In the genomic region with DNA sequence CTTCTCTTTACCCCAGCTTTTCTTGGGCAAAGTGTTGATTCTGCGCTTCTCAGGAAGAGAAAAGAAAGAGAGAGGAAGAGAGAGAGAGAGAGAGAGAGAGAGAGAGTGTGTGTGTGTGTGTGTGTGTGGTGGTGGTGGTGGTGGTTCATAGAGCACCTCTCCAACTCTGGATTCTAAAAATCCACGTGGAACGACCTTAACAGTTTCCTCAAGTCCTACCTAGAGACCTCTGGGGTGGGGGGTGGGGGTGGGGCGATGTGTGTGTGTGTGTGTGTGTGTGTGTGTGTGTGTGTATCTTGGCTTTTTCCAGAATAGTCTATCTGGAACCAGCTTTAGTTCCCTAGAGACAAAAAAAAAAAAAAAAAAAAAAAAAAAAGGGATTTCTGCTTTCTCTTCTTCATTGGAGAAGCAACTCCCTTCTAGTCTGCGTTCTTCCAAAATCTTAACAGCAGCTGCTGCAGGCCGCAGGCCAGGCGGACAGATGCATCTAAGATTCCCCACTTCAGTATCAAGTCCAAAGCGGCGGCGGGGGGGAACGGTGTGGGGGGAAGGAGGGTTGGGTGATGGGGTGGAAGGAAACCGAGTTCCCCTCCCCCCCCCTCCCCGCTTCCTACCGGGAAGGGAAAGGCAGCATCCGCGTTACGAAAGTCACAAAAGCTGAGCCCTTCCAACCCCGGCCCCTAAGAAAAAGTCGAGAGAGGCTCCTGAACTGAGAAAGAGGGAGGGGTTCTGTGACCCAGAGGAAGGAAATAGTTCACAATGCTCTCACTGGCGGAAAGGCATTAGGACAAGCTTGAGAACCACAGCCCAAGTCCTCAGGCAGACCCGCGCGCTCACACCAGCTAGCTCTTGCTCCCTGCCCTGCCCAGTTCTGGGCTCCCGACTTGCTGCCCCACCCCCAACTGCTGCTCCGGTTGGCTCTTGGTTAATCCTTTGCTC, we compare ENCODE assay signal across 7 mouse cellular contexts. TPM values are rescaled to one million over a fixed set of nuclear protein-coding genes. Genes with fewer than 3 reads are reported as not detected.
DNase-seq lines count a peak whose midpoint lies in the region; ATAC-seq and TF ChIP-seq lines count a peak whose summit lies in the region.

No protein-coding gene starts in this region.

- no peaks in the 10 kb centered on the region for H3K9me3 ChIP-seq in hindbrain, postnatal 0 days (ENCODE audit: low read length)
- H3K9me3 ChIP-seq in liver, embryonic 11.5 days (ENCODE audit: control insufficient read depth, low read length) = no peaks in the 10 kb centered on the region
- H3K9me3 ChIP-seq in neural tube, embryonic 11.5 days (ENCODE audit: control insufficient read depth, low read length) = no peaks in the 10 kb centered on the region

- H3K36me3 ChIP-seq in hindbrain, postnatal 0 days (ENCODE audit: insufficient read depth, low read length) = 0 out of 2 replicates have a peak, but pooled peaks cover 3% of the 10 kb centered on the region
- H3K36me3 ChIP-seq in liver, embryonic 11.5 days (ENCODE audit: control insufficient read depth, insufficient read depth, low read length) = peaks cover 2% of the 10 kb centered on the region; the same call in 1 of the 2 replicates
- H3K36me3 ChIP-seq in neural tube, embryonic 11.5 days (ENCODE audit: control insufficient read depth, insufficient read depth, low read length) = no peaks in the 10 kb centered on the region

- H3K27ac ChIP-seq in hindbrain, postnatal 0 days = peak overlapping the region; percentile 83
- peak overlapping the region; percentile 74; the same call in 1 of the 2 replicates for H3K27ac ChIP-seq in liver, embryonic 11.5 days (ENCODE audit: low read depth, low read length)
- peak overlapping the region; percentile 39 for H3K27ac ChIP-seq in neural tube, embryonic 11.5 days (ENCODE audit: low read depth, low read length)

- no peak for TF ChIP-seq CTCF in hindbrain, postnatal 0 days (IDR thresholded peaks at IDR 0.05; ENCODE audit: low read depth)

- no peaks in the 10 kb centered on the region for H3K27me3 ChIP-seq in hindbrain, postnatal 0 days (ENCODE audit: insufficient read depth, low read length)
- peaks cover 21% of the 10 kb centered on the region for H3K27me3 ChIP-seq in liver, embryonic 11.5 days (replicated peaks; ENCODE audit: control insufficient read depth, insufficient read depth, low read length)
- H3K27me3 ChIP-seq in neural tube, embryonic 11.5 days (ENCODE audit: control insufficient read depth, insufficient read depth, low read length) = no peaks in the 10 kb centered on the region

- H3K4me1 ChIP-seq in hindbrain, postnatal 0 days (ENCODE audit: insufficient read depth, low read length) = 0 out of 2 replicates have a peak, but pooled peaks cover 8% of the 10 kb centered on the region
- no peaks in the 10 kb centered on the region for H3K4me1 ChIP-seq in liver, embryonic 11.5 days (replicated peaks; ENCODE audit: control insufficient read depth, insufficient read depth, low read length)
- H3K4me1 ChIP-seq in neural tube, embryonic 11.5 days (ENCODE audit: control insufficient read depth, insufficient read depth, low read length) = no peaks in the 10 kb centered on the region

- peak overlapping the region; percentile 100 for H3K4me2 ChIP-seq in hindbrain, postnatal 0 days (ENCODE audit: low read depth, low read length)
- H3K4me2 ChIP-seq in liver, embryonic 11.5 days = peak overlapping the region; percentile 78
- peak overlapping the region; percentile 97 for H3K4me2 ChIP-seq in neural tube, embryonic 11.5 days (ENCODE audit: low read depth)

- H3K9ac ChIP-seq in hindbrain, postnatal 0 days (replicated peaks; ENCODE audit: low read length) = peak overlapping the region; percentile 65; the same call in 1 of the 2 replicates
- peak overlapping the region; percentile 28; the same call in 1 of the 2 replicates for H3K9ac ChIP-seq in liver, embryonic 11.5 days (ENCODE audit: low read depth, low read length)
- H3K9ac ChIP-seq in neural tube, embryonic 11.5 days (ENCODE audit: low read length) = peak overlapping the region; percentile 81

- ATAC-seq in hindbrain, postnatal 0 days = 0 out of 2 replicates have a peak, but pooled peaks have one; percentile 21
- no peak; the same call in 1 of the 2 replicates for ATAC-seq in liver, embryonic 11.5 days (replicated peaks; ENCODE audit: low FRiP score)
- no peak for ATAC-seq in neural tube, embryonic 11.5 days (ENCODE audit: insufficient read depth, low FRiP score, low TSS enrichment)

- peak overlapping the region; percentile 76 for H3K4me3 ChIP-seq in hindbrain, postnatal 0 days (ENCODE audit: low read length)
- H3K4me3 ChIP-seq in liver, embryonic 11.5 days (ENCODE audit: low read depth, low read length) = peak overlapping the region; percentile 65
- H3K4me3 ChIP-seq in neural tube, embryonic 11.5 days (ENCODE audit: low read depth, low read length) = peak overlapping the region; percentile 67

- DNase-seq in adrenal gland, adult 18-20 months (ENCODE audit: low spot score in 2 of 2) = peak; percentile 50 to 62
- DNase-seq in cerebellum, postnatal 14 days = peak; percentile 46 to 60
- DNase-seq in gastrocnemius, postnatal 25 days = peak; percentile 86
- DNase-seq in hindbrain, postnatal 0 days (ENCODE audit: low spot score) = peak; percentile 62
- DNase-seq in liver, embryonic 11.5 days (ENCODE audit: low spot score) = peak; percentile 51
- peak; percentile 74 for DNase-seq in neural tube, embryonic 11.5 days (ENCODE audit: low spot score)
- DNase-seq in yolk sac, embryonic 10.5 days (ENCODE audit: low spot score) = peak; percentile 85

- 4% methylated on average over 22 of the region's 25 CpGs for WGBS in hindbrain, postnatal 0 days
- 2% methylated on average over 24 of the region's 25 CpGs for WGBS in liver, embryonic 11.5 days
- WGBS in neural tube, embryonic 11.5 days = 1% methylated on average over 24 of the region's 25 CpGs

RNA-seq across cellular contexts. Expression of a gene that starts 1.0 kb away (rescaled TPM):
- total RNA-seq in adrenal gland, adult 18-20 months (2021) = 10 to 100 TPM; 28.1 to 67.9 TPM
- 10 to 100 TPM; 25.1 to 25.2 TPM for total RNA-seq in gastrocnemius, postnatal 25 days (2021)
- total RNA-seq in hindbrain, postnatal 0 days (2014; rRNA removed) = 20.7 and 38.0 TPM in 2 replicates
- 9.8 and 10.3 TPM in 2 replicates for polyA plus RNA-seq in hindbrain, postnatal 0 days (2015; fragmentation: Nextera tagmentation; extraction: Ambion mirVana)
- polyA plus RNA-seq in liver, embryonic 11.5 days (2014; fragmentation: Nextera tagmentation; extraction: Ambion mirVana) = 23.6 and 25.6 TPM in 2 replicates
- polyA plus RNA-seq in neural tube, embryonic 11.5 days (2014; fragmentation: Nextera tagmentation; extraction: Ambion mirVana) = 13.9 and 14.2 TPM in 2 replicates

Comparison
In these comparisons a context has a peak if more than half of its experiments do, and no peak if none do; other contexts are left out.
1. H3K9ac ChIP-seq: peak in every context shown above with its lines; median percentile 81 in neural tube, embryonic 11.5 days; 65 in hindbrain, postnatal 0 days; 28 in liver, embryonic 11.5 days.